In genomic region chr6:35353846-35354621, GRCm38 (mm10) we compare ENCODE assay signal across 10 mouse cellular contexts. TPM values are rescaled to one million over a fixed set of nuclear protein-coding genes. Genes with fewer than 3 reads are reported as not detected.
DNase-seq lines count a peak whose midpoint lies in the region; ATAC-seq lines count a peak whose summit lies in the region.
"Had no signal": no experiment of that assay in that cellular context is flagged by ENCODE, and none has a peak within 500 bp of the region (broad histone marks: within the 10 kb centered on the region; RNA-seq: fewer than 3 reads in every experiment).

No protein-coding gene starts in this region.

- H3K27ac ChIP-seq in liver, embryonic 15.5 days (replicated peaks) = no peak overlapping the region

- H3K4me2 ChIP-seq in liver, embryonic 15.5 days = peak overlapping the region; percentile 27

- intact Hi-C loops in heart, postnatal 25 days (cut with DNase I) = no loop called here

- H3K27me3 ChIP-seq in liver, embryonic 15.5 days = no peaks in the 10 kb centered on the region; the same call in 1 of the 2 replicates

- peaks cover 16% of the 10 kb centered on the region for H3K4me1 ChIP-seq in liver, embryonic 15.5 days (replicated peaks)

- no peak overlapping the region for H3K4me3 ChIP-seq in liver, embryonic 15.5 days (replicated peaks)

- H3K9ac ChIP-seq in liver, embryonic 15.5 days = no peak overlapping the region

- no peaks in the 10 kb centered on the region for H3K9me3 ChIP-seq in liver, embryonic 15.5 days (replicated peaks)

- 33% methylated on average over 18 of the region's 18 CpGs for WGBS in liver, embryonic 15.5 days (ENCODE audit: insufficient replicate concordance)

- peak; percentile 87 for DNase-seq in heart, adult 11 months
- no peak for DNase-seq in heart, postnatal 25 days (ENCODE audit: low spot score)
- peak; percentile 20 for DNase-seq in thymus, postnatal 4 days
- DNase-seq in thymus, postnatal 36 days = no peak
- DNase-seq in ovary, postnatal 10 days (ENCODE audit: low spot score) = no peak
- DNase-seq: adrenal gland, adult 2 months; spleen, adult 18-20 months had no signal

- ATAC-seq in liver, embryonic 15.5 days (ENCODE audit: insufficient read depth) = no peak
- no peak for ATAC-seq in megakaryocyte progenitor cell, adult 5-6 weeks (replicated peaks; ENCODE audit: poor library complexity)
- ATAC-seq in monocyte, adult 5-6 weeks (replicated peaks; ENCODE audit: insufficient number of reproducible peaks, low FRiP score, low TSS enrichment, poor library complexity, severe bottlenecking) = no peak

- no peaks in the 10 kb centered on the region for H3K36me3 ChIP-seq in liver, embryonic 15.5 days (replicated peaks)

RNA-seq across cellular contexts. Expression of gene Fam180a, which starts 28.1 kb away (rescaled TPM):
- total RNA-seq in heart, postnatal 25 days (2021) = under 1 TPM; 0.78 to 0.81 TPM
- polyA plus RNA-seq in liver, embryonic 15.5 days (2015; fragmentation: Nextera tagmentation; extraction: Ambion mirVana) = 0.17 and 0.23 TPM in 2 replicates
- total RNA-seq in megakaryocyte progenitor cell, adult 5-6 weeks (2015) = not detected in 2 replicates
- total RNA-seq in megakaryocyte progenitor cell, adult 5-6 weeks (2017) = not detected in 2 replicates
- 1.4 TPM in 1 of 3 replicates, not detected in the others for total RNA-seq in monocyte, adult 5-6 weeks (2017)

RNA-seq across cellular contexts. Expression of gene Slc13a4, which starts 46.1 kb away (rescaled TPM):
- total RNA-seq in heart, postnatal 25 days (2021) = under 1 TPM; 0.08 to 0.16 TPM
- polyA plus RNA-seq in liver, embryonic 15.5 days (2015; fragmentation: Nextera tagmentation; extraction: Ambion mirVana) = 0.06 and 0.07 TPM in 2 replicates
- not detected in 2 replicates for total RNA-seq in megakaryocyte progenitor cell, adult 5-6 weeks (2015)
- not detected in 2 replicates for total RNA-seq in megakaryocyte progenitor cell, adult 5-6 weeks (2017)
- total RNA-seq in monocyte, adult 5-6 weeks (2017) = not detected in 3 replicates

Comparison
In these comparisons a context has a peak if more than half of its experiments do, and no peak if none do; other contexts are left out.
1. DNase-seq: peak in heart, adult 11 months (single experiment) and thymus, postnatal 4 days (single experiment); none in heart, postnatal 25 days (single experiment), thymus, postnatal 36 days (0 of 2) and ovary, postnatal 10 days (single experiment).